Mouse (Mus musculus): Measurements from ENCODE around the gene Rab3b. TPM values are rescaled to one million over a fixed set of nuclear protein-coding genes. Genes with fewer than 3 reads are reported as not detected.

The Rab3b gene
- 6.7 and 7.2 TPM in 2 replicates for polyA plus RNA-seq (2016; fragmentation: Nextera tagmentation; extraction: Ambion mirVana)

- peak; percentile 86 for ATAC-seq (ENCODE audit: insufficient number of reproducible peaks, low FRiP score)
- Histone ChIP-seq H3K9me3 (replicated peaks) (no peaks in the 10 kb centered on the region), H3K9ac (peak within 1 kb of the TSS; percentile 70), H3K27ac (ENCODE audit: poor library complexity, severe bottlenecking) (no peak within 1 kb of the TSS), H3K36me3 (no peaks in the 10 kb centered on the region), H3K4me2 (peak within 1 kb of the TSS; percentile 97), H3K4me3 (peak within 1 kb of the TSS; percentile 59), H3K27me3 (replicated peaks) (peaks cover 12% of the 10 kb centered on the region), H3K4me1 (replicated peaks) (peaks cover 7% of the 10 kb centered on the region; the same call in 1 of the 2 replicates)
- WGBS = under 1% methylated on average over 46 of the region's 46 CpGs
These were observed at the start of gene Rab3b for GRCm38 (mm10) chr4:108878963-108879822. Gene Rab3b, plus strand, starts transcription at chr4:108879063.

GRCm38 (mm10) chr4:108830698-108831097 lies 48.2 kb upstream of the Rab3b start:
- peak overlapping the region; percentile 54; the same call in 1 of the 2 replicates for H3K27ac ChIP-seq (ENCODE audit: poor library complexity, severe bottlenecking)
- no peaks in the 10 kb centered on the region for H3K9me3 ChIP-seq (replicated peaks)
- H3K4me3 ChIP-seq = no peak overlapping the region
- no peaks in the 10 kb centered on the region for H3K27me3 ChIP-seq (replicated peaks)
- WGBS = 91% methylated on average over 1 of the region's 1 CpGs
- peaks cover 35% of the 10 kb centered on the region for H3K36me3 ChIP-seq
- no peak overlapping the region for H3K9ac ChIP-seq
- H3K4me2 ChIP-seq = no peak overlapping the region
- peaks cover 10% of the 10 kb centered on the region for H3K4me1 ChIP-seq (replicated peaks)
- no peak for ATAC-seq (ENCODE audit: insufficient number of reproducible peaks, low FRiP score)

GRCm38 (mm10) chr4:108832916-108833827 lies 45.7 kb upstream of the Rab3b start, which contains the start of gene Btf3l4:
Gene Btf3l4, minus strand, starts transcription at chr4:108833614.
- Histone ChIP-seq H3K4me1 (replicated peaks) (peaks cover 31% of the 10 kb centered on the region), H3K27ac (ENCODE audit: poor library complexity, severe bottlenecking) (peak within 1 kb of the TSS; percentile 99), H3K4me2 (peak within 1 kb of the TSS; percentile 67), H3K4me3 (peak within 1 kb of the TSS; percentile 87), H3K27me3 (replicated peaks) (no peaks in the 10 kb centered on the region), H3K9ac (peak within 1 kb of the TSS; percentile 96), H3K9me3 (replicated peaks) (no peaks in the 10 kb centered on the region), H3K36me3 (peaks cover 19% of the 10 kb centered on the region)
- WGBS = under 1% methylated on average over 68 of the region's 73 CpGs
- peak; percentile 95 for ATAC-seq (ENCODE audit: insufficient number of reproducible peaks, low FRiP score)

GRCm38 (mm10) chr4:108833828-108834114 lies 45.1 kb upstream of the Rab3b start:
- Histone ChIP-seq H3K27ac (ENCODE audit: poor library complexity, severe bottlenecking) (peak overlapping the region; percentile 99), H3K4me3 (peak overlapping the region; percentile 87), H3K36me3 (peaks cover 13% of the 10 kb centered on the region), H3K27me3 (replicated peaks) (no peaks in the 10 kb centered on the region), H3K4me2 (peak overlapping the region; percentile 67), H3K9me3 (replicated peaks) (no peaks in the 10 kb centered on the region), H3K4me1 (replicated peaks) (peaks cover 36% of the 10 kb centered on the region), H3K9ac (peak overlapping the region; percentile 96)
- no peak for ATAC-seq (ENCODE audit: insufficient number of reproducible peaks, low FRiP score)
- WGBS = under 1% methylated on average over 6 of the region's 6 CpGs

GRCm38 (mm10) chr4:108834115-108834970 lies 44.5 kb upstream of the Rab3b start, which contains the start of gene Txndc12:
Gene Txndc12, plus strand, starts transcription at chr4:108834601.
- peak within 1 kb of the TSS; percentile 96 for H3K9ac ChIP-seq
- H3K4me1 ChIP-seq (replicated peaks) = peaks cover 36% of the 10 kb centered on the region
- H3K9me3 ChIP-seq (replicated peaks) = no peaks in the 10 kb centered on the region
- H3K4me2 ChIP-seq = peak within 1 kb of the TSS; percentile 67
- H3K27me3 ChIP-seq (replicated peaks) = no peaks in the 10 kb centered on the region
- H3K27ac ChIP-seq (ENCODE audit: poor library complexity, severe bottlenecking) = peak within 1 kb of the TSS; percentile 99
- peak within 1 kb of the TSS; percentile 87 for H3K4me3 ChIP-seq
- WGBS = under 1% methylated on average over 34 of the region's 34 CpGs
- ATAC-seq (ENCODE audit: insufficient number of reproducible peaks, low FRiP score) = peak; percentile 82
- H3K36me3 ChIP-seq = peaks cover 9% of the 10 kb centered on the region; the same call in 1 of the 2 replicates

- Histone ChIP-seq H3K9me3 (replicated peaks) (no peaks in the 10 kb centered on the region), H3K36me3 (peaks cover 5% of the 10 kb centered on the region; the same call in 1 of the 2 replicates), H3K4me3 (peak overlapping the region; percentile 87), H3K27ac (ENCODE audit: poor library complexity, severe bottlenecking) (peak overlapping the region; percentile 99), H3K4me1 (replicated peaks) (peaks cover 36% of the 10 kb centered on the region), H3K9ac (peak overlapping the region; percentile 96), H3K4me2 (peak overlapping the region; percentile 67), H3K27me3 (replicated peaks) (no peaks in the 10 kb centered on the region)
- WGBS = 2% methylated on average over 15 of the region's 15 CpGs
- no peak for ATAC-seq (ENCODE audit: insufficient number of reproducible peaks, low FRiP score)
These were observed 43.9 kb upstream of the Rab3b start for GRCm38 (mm10) chr4:108834971-108835311.

GRCm38 (mm10) chr4:108835496-108835895 lies 43.4 kb upstream of the Rab3b start:
- peak overlapping the region; percentile 67 for H3K4me2 ChIP-seq
- H3K9ac ChIP-seq = peak overlapping the region; percentile 96
- peak overlapping the region; percentile 99 for H3K27ac ChIP-seq (ENCODE audit: poor library complexity, severe bottlenecking)
- H3K4me3 ChIP-seq = peak overlapping the region; percentile 87
- no peaks in the 10 kb centered on the region for H3K9me3 ChIP-seq (replicated peaks)
- WGBS = 63% methylated on average over 3 of the region's 3 CpGs
- H3K27me3 ChIP-seq (replicated peaks) = no peaks in the 10 kb centered on the region
- H3K36me3 ChIP-seq = peaks cover 3% of the 10 kb centered on the region; the same call in 1 of the 2 replicates
- peaks cover 36% of the 10 kb centered on the region for H3K4me1 ChIP-seq (replicated peaks)
- no peak for ATAC-seq (ENCODE audit: insufficient number of reproducible peaks, low FRiP score)

- peaks cover 10% of the 10 kb centered on the region for H3K36me3 ChIP-seq
- peak overlapping the region; percentile 18 for H3K4me2 ChIP-seq
- no peaks in the 10 kb centered on the region for H3K9me3 ChIP-seq (replicated peaks)
- H3K4me3 ChIP-seq = no peak overlapping the region
- H3K27me3 ChIP-seq (replicated peaks) = no peaks in the 10 kb centered on the region
- H3K27ac ChIP-seq (ENCODE audit: poor library complexity, severe bottlenecking) = peak overlapping the region; percentile 80
- 0 out of 2 replicates have a peak overlapping the region, but pooled peaks have one; percentile 9 for H3K9ac ChIP-seq
- ATAC-seq (ENCODE audit: insufficient number of reproducible peaks, low FRiP score) = no peak
- H3K4me1 ChIP-seq (replicated peaks) = peaks cover 36% of the 10 kb centered on the region
- WGBS = 39% methylated on average over 4 of the region's 4 CpGs
These were observed 40.8 kb upstream of the Rab3b start for GRCm38 (mm10) chr4:108838031-108838430.

GRCm38 (mm10) chr4:108841920-108842578 lies 36.8 kb upstream of the Rab3b start:
- WGBS = 74% methylated on average over 7 of the region's 7 CpGs
- no peak for ATAC-seq (ENCODE audit: insufficient number of reproducible peaks, low FRiP score)
- H3K36me3 ChIP-seq = peaks cover 10% of the 10 kb centered on the region
- peaks cover 20% of the 10 kb centered on the region for H3K4me1 ChIP-seq (replicated peaks)
- H3K27me3 ChIP-seq (replicated peaks) = no peaks in the 10 kb centered on the region
- no peaks in the 10 kb centered on the region for H3K9me3 ChIP-seq (replicated peaks)
- H3K4me3 ChIP-seq = no peak overlapping the region
- no peak overlapping the region for H3K27ac ChIP-seq (ENCODE audit: poor library complexity, severe bottlenecking)
- H3K4me2 ChIP-seq = no peak overlapping the region
- H3K9ac ChIP-seq = no peak overlapping the region

- Histone ChIP-seq H3K4me3 (no peak overlapping the region), H3K9me3 (replicated peaks) (no peaks in the 10 kb centered on the region), H3K36me3 (peaks cover 10% of the 10 kb centered on the region), H3K4me1 (replicated peaks) (peaks cover 11% of the 10 kb centered on the region), H3K27me3 (replicated peaks) (no peaks in the 10 kb centered on the region), H3K27ac (ENCODE audit: poor library complexity, severe bottlenecking) (no peak overlapping the region), H3K4me2 (no peak overlapping the region), H3K9ac (no peak overlapping the region)
- ATAC-seq (ENCODE audit: insufficient number of reproducible peaks, low FRiP score) = no peak
These were observed 35.5 kb upstream of the Rab3b start for GRCm38 (mm10) chr4:108843336-108843735.
